Mouse (Mus musculus): ENCODE data around the gene Ociad1. TPM values are rescaled to one million over a fixed set of nuclear protein-coding genes. Genes with fewer than 3 reads are reported as not detected.
A peak's percentile ranks its signal among the peaks of the same experiment; 100 is the strongest.

The Ociad1 gene
- total and polyA plus RNA-seq, 2 experiments, result 50.3 to 68.1 TPM

- WGBS, result 52% methylated on average over 4 of the region's 4 CpGs
- peaks cover 7% of the 10 kb centered on the region for H3K36me3 ChIP-seq (ENCODE audit: control insufficient read depth, insufficient read depth, low read length)
- H3K27ac ChIP-seq (replicated peaks; ENCODE audit: insufficient read depth, low read depth, low read length), result no peak overlapping the region
- no peaks in the 10 kb centered on the region for H3K27me3 ChIP-seq (ENCODE audit: control insufficient read depth, insufficient read depth, low read length)
- no peak overlapping the region for H3K4me3 ChIP-seq (ENCODE audit: insufficient read depth, low read depth, low read length)
- no peaks in the 10 kb centered on the region for H3K79me2 ChIP-seq (ENCODE audit: control insufficient read depth, insufficient read depth, low read length)
- no peak for TF ChIP-seq CTCF (IDR thresholded peaks at IDR 0.05; ENCODE audit: low read depth, low read length)
- no peak for TF ChIP-seq POLR2A (IDR thresholded peaks at IDR 0.05; ENCODE audit: extremely low read depth, insufficient read depth, low read length)
- no peak for DNase-seq (ENCODE audit: extremely low read depth, low read depth, low spot score)
- H3K9ac ChIP-seq (ENCODE audit: low read depth, low read length), result no peak overlapping the region
- H3K4me1 ChIP-seq (ENCODE audit: control insufficient read depth, insufficient read depth, low read length), result no peaks in the 10 kb centered on the region
These were observed 38.4 kb downstream of the Ociad1 start for GRCm38 (mm10) chr5:73331002-73331401.

GRCm38 (mm10) chr5:73336448-73336847 is 43.9 kb downstream of the Ociad1 start:
- H3K9ac ChIP-seq (ENCODE audit: low read depth, low read length), result no peak overlapping the region
- WGBS, result 42% methylated on average over 5 of the region's 5 CpGs
- TF ChIP-seq CTCF (IDR thresholded peaks at IDR 0.05; ENCODE audit: low read depth, low read length) (no peak), POLR2A (IDR thresholded peaks at IDR 0.05; ENCODE audit: extremely low read depth, insufficient read depth, low read length) (no peak)
- H3K36me3 ChIP-seq (ENCODE audit: control insufficient read depth, insufficient read depth, low read length), result no peaks in the 10 kb centered on the region
- H3K27me3 ChIP-seq (ENCODE audit: control insufficient read depth, insufficient read depth, low read length), result no peaks in the 10 kb centered on the region
- no peak overlapping the region for H3K4me3 ChIP-seq (ENCODE audit: insufficient read depth, low read depth, low read length)
- H3K4me1 ChIP-seq (ENCODE audit: control insufficient read depth, insufficient read depth, low read length), result peaks cover 13% of the 10 kb centered on the region
- DNase-seq (ENCODE audit: extremely low read depth, low read depth, low spot score), result peak; percentile 53
- H3K79me2 ChIP-seq (ENCODE audit: control insufficient read depth, insufficient read depth, low read length), result no peaks in the 10 kb centered on the region; the same call in 1 of the 2 replicates
- H3K27ac ChIP-seq (replicated peaks; ENCODE audit: insufficient read depth, low read depth, low read length), result no peak overlapping the region

GRCm38 (mm10) chr5:73337961-73338831 is 45.6 kb downstream of the Ociad1 start:
- H3K36me3 ChIP-seq (ENCODE audit: control insufficient read depth, insufficient read depth, low read length), result no peaks in the 10 kb centered on the region
- H3K4me1 ChIP-seq (ENCODE audit: control insufficient read depth, insufficient read depth, low read length), result peaks cover 13% of the 10 kb centered on the region
- H3K27me3 ChIP-seq (ENCODE audit: control insufficient read depth, insufficient read depth, low read length), result no peaks in the 10 kb centered on the region
- peak overlapping the region; percentile 94 for H3K9ac ChIP-seq (ENCODE audit: low read depth, low read length)
- 5% methylated on average over 39 of the region's 41 CpGs for WGBS
- H3K4me3 ChIP-seq (ENCODE audit: insufficient read depth, low read depth, low read length), result peak overlapping the region; percentile 95
- H3K79me2 ChIP-seq (ENCODE audit: control insufficient read depth, insufficient read depth, low read length), result no peaks in the 10 kb centered on the region; the same call in 1 of the 2 replicates
- TF ChIP-seq CTCF (IDR thresholded peaks at IDR 0.05; ENCODE audit: low read depth, low read length) (no peak), POLR2A (IDR thresholded peaks at IDR 0.05; ENCODE audit: extremely low read depth, insufficient read depth, low read length) (no peak)
- DNase-seq (ENCODE audit: extremely low read depth, low read depth, low spot score), result peak; percentile 41
- H3K27ac ChIP-seq (replicated peaks; ENCODE audit: insufficient read depth, low read depth, low read length), result peak overlapping the region; percentile 50

- Histone ChIP-seq H3K9ac (ENCODE audit: low read depth, low read length) (peak overlapping the region; percentile 94), H3K27ac (replicated peaks; ENCODE audit: insufficient read depth, low read depth, low read length) (peak overlapping the region; percentile 50), H3K79me2 (ENCODE audit: control insufficient read depth, insufficient read depth, low read length) (no peaks in the 10 kb centered on the region; the same call in 1 of the 2 replicates), H3K27me3 (ENCODE audit: control insufficient read depth, insufficient read depth, low read length) (no peaks in the 10 kb centered on the region), H3K4me3 (ENCODE audit: insufficient read depth, low read depth, low read length) (peak overlapping the region; percentile 95), H3K4me1 (ENCODE audit: control insufficient read depth, insufficient read depth, low read length) (peaks cover 13% of the 10 kb centered on the region), H3K36me3 (ENCODE audit: control insufficient read depth, insufficient read depth, low read length) (no peaks in the 10 kb centered on the region)
- TF ChIP-seq CTCF (IDR thresholded peaks at IDR 0.05; ENCODE audit: low read depth, low read length), result no peak
- peak; percentile 22 for DNase-seq (ENCODE audit: extremely low read depth, low read depth, low spot score)
- WGBS, result 49% methylated on average over 14 of the region's 14 CpGs
These were observed 46.2 kb downstream of the Ociad1 start for GRCm38 (mm10) chr5:73338832-73339163.

GRCm38 (mm10) chr5:73339779-73340722 is 47.5 kb downstream of the Ociad1 start:
- peak; percentile 97 for DNase-seq (ENCODE audit: extremely low read depth, low read depth, low spot score)
- Histone ChIP-seq H3K79me2 (ENCODE audit: control insufficient read depth, insufficient read depth, low read length) (no peaks in the 10 kb centered on the region; the same call in 1 of the 2 replicates), H3K4me3 (ENCODE audit: insufficient read depth, low read depth, low read length) (no peak overlapping the region; the same call in 1 of the 2 replicates), H3K27ac (replicated peaks; ENCODE audit: insufficient read depth, low read depth, low read length) (peak overlapping the region; percentile 68), H3K9ac (ENCODE audit: low read depth, low read length) (no peak overlapping the region), H3K36me3 (ENCODE audit: control insufficient read depth, insufficient read depth, low read length) (no peaks in the 10 kb centered on the region), H3K4me1 (ENCODE audit: control insufficient read depth, insufficient read depth, low read length) (peaks cover 13% of the 10 kb centered on the region), H3K27me3 (ENCODE audit: control insufficient read depth, insufficient read depth, low read length) (no peaks in the 10 kb centered on the region)
- WGBS, result 43% methylated on average over 9 of the region's 9 CpGs
- TF ChIP-seq CTCF (IDR thresholded peaks at IDR 0.05; ENCODE audit: low read depth, low read length) (no peak), POLR2A (IDR thresholded peaks at IDR 0.05; ENCODE audit: extremely low read depth, insufficient read depth, low read length) (no peak)

Measured in liver, adult 2 months (tissue).